Mouse (Mus musculus): ENCODE results near the gene Wdr53. TPM values are rescaled to one million over a fixed set of nuclear protein-coding genes. Genes with fewer than 3 reads are reported as not detected.
"Not testable (repeated sequence)": the region's sequence is repeated elsewhere in the genome, so short reads cannot be mapped to it uniquely, and the experiment has no call there.

Gene Wdr53
- polyA plus RNA-seq, 1 experiment: 15.5 TPM

DNA sequence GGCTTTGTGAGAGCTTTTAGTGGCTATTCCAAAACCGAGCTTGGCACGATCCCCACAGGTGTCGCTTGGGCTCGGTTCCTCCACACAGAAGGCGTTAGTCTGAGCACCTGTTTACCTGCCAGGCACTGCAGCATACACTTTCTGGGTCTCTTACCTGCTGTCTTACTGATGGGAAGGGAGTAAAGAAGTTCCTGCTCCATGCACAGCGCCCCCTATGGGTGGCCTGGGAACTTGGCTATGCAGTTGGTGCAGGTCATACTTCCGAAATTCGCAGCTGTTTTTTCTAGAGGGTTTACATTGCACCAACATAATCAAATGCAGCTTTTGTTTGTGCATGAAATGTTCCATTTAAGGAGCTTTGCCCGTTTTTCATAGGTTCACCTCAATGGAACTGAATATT, 26.3 kb downstream of the Wdr53 start:
- Histone ChIP-seq H3K4me1 (ENCODE audit: control insufficient read depth, insufficient read depth, low read length) (peaks cover 4% of the 10 kb centered on the region), H3K27ac (ENCODE audit: control insufficient read depth, insufficient read depth, low read depth, low read length, poor library complexity) (no peak overlapping the region), H3K4me3 (replicated peaks; ENCODE audit: control insufficient read depth, low read depth, low read length) (no peak overlapping the region)
- TF ChIP-seq POLR2A (IDR thresholded peaks at IDR 0.05; ENCODE audit: borderline replicate concordance, control insufficient read depth, low read depth, low read length) (no peak), CTCF (IDR thresholded peaks at IDR 0.05; ENCODE audit: control insufficient read depth, insufficient read depth, low read length) (peak; percentile 68)
- WGBS: 73% methylated on average over 9 of the region's 9 CpGs

- Histone ChIP-seq H3K4me1 (ENCODE audit: control insufficient read depth, insufficient read depth, low read length) (peaks cover 4% of the 10 kb centered on the region), H3K27ac (ENCODE audit: control insufficient read depth, insufficient read depth, low read depth, low read length, poor library complexity) (peak overlapping the region; percentile 24; the same call in 1 of the 2 replicates), H3K4me3 (replicated peaks; ENCODE audit: control insufficient read depth, low read depth, low read length) (no peak overlapping the region)
- WGBS: 76% methylated on average over 6 of the region's 6 CpGs
- TF ChIP-seq POLR2A (IDR thresholded peaks at IDR 0.05; ENCODE audit: borderline replicate concordance, control insufficient read depth, low read depth, low read length): no peak
- no peak for TF ChIP-seq CTCF (IDR thresholded peaks at IDR 0.05; ENCODE audit: control insufficient read depth, insufficient read depth, low read length)
Observed at GRCm38 (mm10) chr16:32275041-32275440, 28.0 kb downstream of the Wdr53 start.

GRCm38 (mm10) chr16:32275830-32276229, 28.8 kb downstream of the Wdr53 start:
- WGBS: 19% methylated on average over 1 of the region's 1 CpGs
- TF ChIP-seq POLR2A (IDR thresholded peaks at IDR 0.05; ENCODE audit: borderline replicate concordance, control insufficient read depth, low read depth, low read length) (no peak), CTCF (IDR thresholded peaks at IDR 0.05; ENCODE audit: control insufficient read depth, insufficient read depth, low read length) (no peak)
- H3K4me1 ChIP-seq (ENCODE audit: control insufficient read depth, insufficient read depth, low read length): peaks cover 4% of the 10 kb centered on the region
- H3K27ac ChIP-seq (ENCODE audit: control insufficient read depth, insufficient read depth, low read depth, low read length, poor library complexity): peak overlapping the region; percentile 11; the same call in 1 of the 2 replicates
- H3K4me3 ChIP-seq (replicated peaks; ENCODE audit: control insufficient read depth, low read depth, low read length): no peak overlapping the region

GRCm38 (mm10) chr16:32277308-32278256, 30.6 kb downstream of the Wdr53 start, which contains the start of gene Rnf168:
TSS of gene Rnf168 (plus strand) at chr16:32277459.
- Histone ChIP-seq H3K4me1 (ENCODE audit: control insufficient read depth, insufficient read depth, low read length) (peaks cover 6% of the 10 kb centered on the region), H3K27ac (ENCODE audit: control insufficient read depth, insufficient read depth, low read depth, low read length, poor library complexity) (peak within 1 kb of the TSS; percentile 86), H3K4me3 (replicated peaks; ENCODE audit: control insufficient read depth, low read depth, low read length) (peak within 1 kb of the TSS; percentile 95)
- TF ChIP-seq CTCF (IDR thresholded peaks at IDR 0.05; ENCODE audit: control insufficient read depth, insufficient read depth, low read length): no peak
- TF ChIP-seq POLR2A (IDR thresholded peaks at IDR 0.05; ENCODE audit: borderline replicate concordance, control insufficient read depth, low read depth, low read length): peak; percentile 74; the same call in 1 of the 2 replicates
- WGBS: under 1% methylated on average over 75 of the region's 75 CpGs

- TF ChIP-seq POLR2A (IDR thresholded peaks at IDR 0.05; ENCODE audit: borderline replicate concordance, control insufficient read depth, low read depth, low read length) (no peak), CTCF (IDR thresholded peaks at IDR 0.05; ENCODE audit: control insufficient read depth, insufficient read depth, low read length) (no peak)
- Histone ChIP-seq H3K27ac (ENCODE audit: control insufficient read depth, insufficient read depth, low read depth, low read length, poor library complexity) (no peak overlapping the region), H3K4me3 (replicated peaks; ENCODE audit: control insufficient read depth, low read depth, low read length) (peak overlapping the region; percentile 95), H3K4me1 (ENCODE audit: control insufficient read depth, insufficient read depth, low read length) (peaks cover 6% of the 10 kb centered on the region)
- 12% methylated on average over 7 of the region's 7 CpGs for WGBS
Observed at GRCm38 (mm10) chr16:32278396-32278795, 31.4 kb downstream of the Wdr53 start.

DNA sequence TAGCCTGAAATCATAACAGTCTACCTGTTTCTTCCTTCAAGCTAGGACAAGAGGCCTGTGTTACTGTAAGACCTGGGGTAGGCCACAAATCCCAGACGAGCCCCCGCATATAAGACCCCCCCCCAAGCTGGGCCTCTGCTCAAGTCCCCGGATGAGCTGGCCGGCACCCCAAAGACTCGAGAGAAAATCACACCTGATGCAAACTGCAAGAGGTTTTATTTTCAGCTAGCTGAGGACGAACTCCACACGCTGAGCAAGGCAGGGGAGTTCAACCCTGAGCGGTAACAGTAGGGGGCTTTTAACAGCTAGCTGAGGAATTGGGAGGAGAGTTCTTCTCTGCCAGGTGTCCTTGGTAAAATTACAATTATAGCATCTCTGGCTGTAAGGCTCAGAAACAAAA, 33.2 kb downstream of the Wdr53 start:
- 94% methylated on average over 8 of the region's 8 CpGs for WGBS
- Histone ChIP-seq H3K4me1 (ENCODE audit: control insufficient read depth, insufficient read depth, low read length) (peaks cover 6% of the 10 kb centered on the region), H3K4me3 (replicated peaks; ENCODE audit: control insufficient read depth, low read depth, low read length) (no peak overlapping the region), H3K27ac (ENCODE audit: control insufficient read depth, insufficient read depth, low read depth, low read length, poor library complexity) (no peak overlapping the region)
- TF ChIP-seq POLR2A (IDR thresholded peaks at IDR 0.05; ENCODE audit: borderline replicate concordance, control insufficient read depth, low read depth, low read length) (no peak), CTCF (IDR thresholded peaks at IDR 0.05; ENCODE audit: control insufficient read depth, insufficient read depth, low read length) (no peak)

GRCm38 (mm10) chr16:32282608-32283007, 35.6 kb downstream of the Wdr53 start:
- Histone ChIP-seq H3K27ac (ENCODE audit: control insufficient read depth, insufficient read depth, low read depth, low read length, poor library complexity) (no peak overlapping the region), H3K4me3 (replicated peaks; ENCODE audit: control insufficient read depth, low read depth, low read length) (no peak overlapping the region), H3K4me1 (ENCODE audit: control insufficient read depth, insufficient read depth, low read length) (peaks cover 2% of the 10 kb centered on the region; the same call in 1 of the 2 replicates)
- TF ChIP-seq CTCF (IDR thresholded peaks at IDR 0.05; ENCODE audit: control insufficient read depth, insufficient read depth, low read length) (no peak), POLR2A (IDR thresholded peaks at IDR 0.05; ENCODE audit: borderline replicate concordance, control insufficient read depth, low read depth, low read length) (no peak)

GRCm38 (mm10) chr16:32291821-32292220, 44.8 kb downstream of the Wdr53 start:
- Histone ChIP-seq H3K4me1 (ENCODE audit: control insufficient read depth, insufficient read depth, low read length) (no peaks in the 10 kb centered on the region), H3K4me3 (replicated peaks; ENCODE audit: control insufficient read depth, low read depth, low read length) (no peak overlapping the region), H3K27ac (ENCODE audit: control insufficient read depth, insufficient read depth, low read depth, low read length, poor library complexity) (no peak overlapping the region)
- 96% methylated on average over 4 of the region's 4 CpGs for WGBS
- TF ChIP-seq POLR2A (IDR thresholded peaks at IDR 0.05; ENCODE audit: borderline replicate concordance, control insufficient read depth, low read depth, low read length) (no peak), CTCF (IDR thresholded peaks at IDR 0.05; ENCODE audit: control insufficient read depth, insufficient read depth, low read length) (no peak)

- H3K4me1 ChIP-seq (ENCODE audit: control insufficient read depth, insufficient read depth, low read length); H3K27ac ChIP-seq (ENCODE audit: control insufficient read depth, insufficient read depth, low read depth, low read length, poor library complexity); H3K4me3 ChIP-seq (replicated peaks; ENCODE audit: control insufficient read depth, low read depth, low read length): not testable (repeated sequence)
- 94% methylated on average over 4 of the region's 4 CpGs for WGBS
Observed at GRCm38 (mm10) chr16:32299617-32300016, 52.6 kb downstream of the Wdr53 start.

All from bone marrow, adult 2 months (tissue).